Mouse (Mus musculus): ENCODE data around the gene Fndc1.

DNA sequence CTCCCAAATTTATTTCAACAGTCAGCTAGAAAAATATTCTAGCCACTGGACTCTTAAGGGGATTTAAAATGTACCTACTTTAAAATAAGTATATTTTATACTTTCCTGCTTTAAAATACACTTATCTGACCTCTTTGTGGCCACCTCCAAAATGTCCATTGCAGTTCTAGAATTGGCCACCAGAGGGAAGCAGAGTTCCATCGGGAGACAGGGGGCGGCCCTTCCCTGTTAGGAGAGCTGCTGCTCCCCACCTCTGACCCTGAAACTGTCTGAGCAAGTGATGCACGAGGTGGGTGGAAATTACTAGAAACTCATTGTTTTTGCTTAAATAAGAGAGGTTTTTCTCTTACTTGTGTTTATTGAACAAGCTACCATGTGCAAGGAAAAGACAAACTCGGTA lies 36.6 kb upstream of the Fndc1 start:
- peak; percentile 76 for TF ChIP-seq CTCF (conservative IDR thresholded peaks at IDR 0.05; ENCODE audit: insufficient read depth, insufficient read length, low read depth, low read length)
- TF ChIP-seq POLR2A (IDR thresholded peaks at IDR 0.05; ENCODE audit: low read depth, low read length): no peak
